18 mouse cellular contexts compared by ENCODE assay signal in genomic region chr4:114420154-114420553, GRCm38 (mm10). TPM values are rescaled to one million over a fixed set of nuclear protein-coding genes. Genes with fewer than 3 reads are reported as not detected.
"Had no signal": no experiment of that assay in that cellular context is flagged by ENCODE, and none has a peak within 500 bp of the region (broad histone marks: within the 10 kb centered on the region; RNA-seq: fewer than 3 reads in every experiment).

No protein-coding gene starts in this region.

- H3K27me3 ChIP-seq: midbrain, embryonic 13.5 days; midbrain, embryonic 15.5 days; neural tube, embryonic 15.5 days had no signal

- H3K36me3 ChIP-seq: midbrain, embryonic 13.5 days; midbrain, embryonic 15.5 days; neural tube, embryonic 13.5 days; neural tube, embryonic 15.5 days had no signal

- H3K4me2 ChIP-seq: lung, embryonic 14.5 days; midbrain, embryonic 11.5 days; midbrain, embryonic 13.5 days; midbrain, embryonic 15.5 days; neural tube, embryonic 13.5 days; neural tube, embryonic 15.5 days had no signal

- DNase-seq: lung, adult 18-20 months; lung, embryonic 14.5 days; lung, postnatal 10 days; retina, postnatal 1 day; right cerebral cortex, adult 18-20 months; right cerebral cortex, postnatal 25 days; right cerebral cortex, postnatal 4 days; spleen, adult 18-20 months; thymus, adult 18-20 months; thymus, postnatal 14 days; thymus, postnatal 36 days had no signal

- H3K4me3 ChIP-seq: megakaryocyte, embryonic 14.5 days; midbrain, embryonic 13.5 days; midbrain, embryonic 15.5 days; neural tube, embryonic 13.5 days; neural tube, embryonic 15.5 days had no signal

RNA-seq across cellular contexts. Expression of gene Trabd2b, which starts 13.6 kb away (rescaled TPM):
- polyA plus RNA-seq: macrophage had no signal
